Mouse (Mus musculus): ENCODE data around the gene Ttc23. TPM values are rescaled to one million over a fixed set of nuclear protein-coding genes. Genes with fewer than 3 reads are reported as not detected.

The Ttc23 gene
- polyA plus RNA-seq, 2 experiments from 2014 or later, result 0.64 to 1.8 TPM

GRCm38 (mm10) chr7:67645681-67646014, 1.6 kb upstream of the Ttc23 start:
- ATAC-seq, result no peak

- no peak for ATAC-seq
These were observed 1.1 kb upstream of the Ttc23 start for GRCm38 (mm10) chr7:67646131-67646530.

- ATAC-seq, result no peak
These were observed 1.2 kb downstream of the Ttc23 start for GRCm38 (mm10) chr7:67648376-67648775.

- ATAC-seq, result no peak
These were observed 5.0 kb downstream of the Ttc23 start for GRCm38 (mm10) chr7:67652211-67652610.

DNA sequence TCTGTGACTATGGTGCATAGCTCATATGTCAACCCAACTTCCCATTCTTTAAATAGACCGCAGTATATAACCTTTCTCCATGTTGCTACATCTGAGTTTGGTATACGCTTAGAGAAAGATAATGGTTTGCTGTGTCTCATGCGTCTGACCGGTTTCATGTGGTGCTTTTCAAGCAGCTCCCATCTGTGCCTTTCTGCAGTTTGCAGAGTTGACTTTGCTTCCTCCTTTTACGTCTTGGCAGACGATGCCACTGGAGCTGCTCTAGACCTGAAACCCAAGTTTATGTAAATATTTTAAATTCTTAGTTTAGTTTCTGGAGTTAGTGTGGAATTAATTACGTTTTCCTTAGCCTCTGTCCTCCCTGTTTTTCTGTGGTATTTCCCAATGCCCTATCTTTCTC, 7.5 kb downstream of the Ttc23 start:
- ATAC-seq, result no peak

- no peak for ATAC-seq
These were observed 8.0 kb downstream of the Ttc23 start for GRCm38 (mm10) chr7:67655186-67655585.

- ATAC-seq, result no peak
These were observed 10.9 kb downstream of the Ttc23 start for GRCm38 (mm10) chr7:67658110-67658509.

GRCm38 (mm10) chr7:67662424-67662823, 15.2 kb downstream of the Ttc23 start:
- no peak for ATAC-seq

DNA sequence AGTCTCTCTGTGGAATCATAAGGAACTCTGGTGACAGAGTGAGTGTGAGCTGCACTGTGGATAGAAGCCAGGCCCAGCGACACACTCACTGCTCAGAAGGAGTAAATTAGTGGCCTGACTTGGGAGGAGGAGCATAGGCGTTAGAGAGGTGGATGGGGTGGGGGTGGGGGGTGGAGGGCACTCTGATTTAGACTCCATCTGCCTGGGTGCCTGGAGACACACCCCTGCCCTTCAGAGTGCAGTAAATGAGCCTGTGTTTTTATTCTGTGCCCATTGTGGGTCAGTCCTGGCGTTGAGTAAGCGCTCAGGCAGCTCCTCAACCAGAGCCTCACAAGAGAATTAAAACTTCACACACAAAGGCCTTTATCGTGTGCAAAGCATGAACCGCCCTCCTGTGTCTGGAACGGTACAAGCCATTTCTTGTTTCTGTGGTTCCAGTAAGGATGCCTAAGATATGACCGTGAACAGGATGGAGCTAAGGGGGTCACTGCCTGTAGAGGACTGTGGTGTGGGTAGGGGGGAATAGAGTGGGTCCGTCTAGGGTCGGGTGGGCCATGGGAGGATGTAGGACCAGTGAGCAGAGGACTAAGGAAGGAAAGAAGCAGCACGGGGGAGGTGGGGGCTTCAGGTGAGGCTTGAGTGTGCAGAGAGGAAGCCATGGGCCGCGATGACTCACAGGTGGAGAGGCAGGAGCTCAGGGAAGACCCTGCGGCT, 16.9 kb downstream of the Ttc23 start:
- ATAC-seq, result no peak

DNA sequence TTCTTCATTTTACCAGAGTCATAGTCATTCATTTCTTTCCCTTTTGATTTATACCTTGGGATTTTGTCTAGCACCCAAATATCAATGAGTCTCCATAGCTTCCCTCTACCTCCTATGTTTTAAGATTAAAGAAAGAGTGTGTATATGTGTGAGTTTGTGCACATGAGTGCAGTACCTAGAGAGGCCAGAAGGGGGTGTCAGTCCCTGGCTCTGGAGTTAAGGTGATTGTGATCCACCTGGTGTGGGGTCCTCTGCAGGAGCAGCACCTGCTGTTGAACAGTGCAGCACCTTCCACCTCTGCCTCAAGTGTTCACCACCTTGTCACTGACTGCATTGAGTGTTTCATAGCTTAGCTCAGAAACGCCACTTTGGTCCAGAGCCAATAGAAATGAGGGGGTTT, 23.8 kb downstream of the Ttc23 start:
- no peak for ATAC-seq

- ATAC-seq, result peak; percentile 73
These were observed 25.4 kb downstream of the Ttc23 start for GRCm38 (mm10) chr7:67672650-67673049.

DNA sequence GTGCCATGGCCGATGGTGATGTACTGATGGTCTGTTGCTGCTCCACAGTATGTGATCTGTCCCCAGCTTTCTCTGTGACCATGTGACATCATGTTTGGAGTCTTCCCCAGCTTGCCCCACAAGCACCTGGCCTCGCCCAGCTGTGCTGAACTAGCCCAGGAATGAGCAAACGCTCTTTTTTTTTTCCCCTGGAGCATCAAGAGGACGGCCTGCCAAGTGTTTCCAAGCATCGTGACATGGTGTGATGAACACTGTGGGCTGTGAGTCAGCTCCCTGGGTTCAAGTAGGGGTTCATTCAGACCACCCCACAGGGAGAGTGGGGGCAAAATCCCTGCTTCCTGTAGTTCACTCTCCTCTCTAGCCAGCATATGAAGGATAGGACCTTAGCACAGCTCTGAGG, 26.4 kb downstream of the Ttc23 start:
- no peak for ATAC-seq

DNA sequence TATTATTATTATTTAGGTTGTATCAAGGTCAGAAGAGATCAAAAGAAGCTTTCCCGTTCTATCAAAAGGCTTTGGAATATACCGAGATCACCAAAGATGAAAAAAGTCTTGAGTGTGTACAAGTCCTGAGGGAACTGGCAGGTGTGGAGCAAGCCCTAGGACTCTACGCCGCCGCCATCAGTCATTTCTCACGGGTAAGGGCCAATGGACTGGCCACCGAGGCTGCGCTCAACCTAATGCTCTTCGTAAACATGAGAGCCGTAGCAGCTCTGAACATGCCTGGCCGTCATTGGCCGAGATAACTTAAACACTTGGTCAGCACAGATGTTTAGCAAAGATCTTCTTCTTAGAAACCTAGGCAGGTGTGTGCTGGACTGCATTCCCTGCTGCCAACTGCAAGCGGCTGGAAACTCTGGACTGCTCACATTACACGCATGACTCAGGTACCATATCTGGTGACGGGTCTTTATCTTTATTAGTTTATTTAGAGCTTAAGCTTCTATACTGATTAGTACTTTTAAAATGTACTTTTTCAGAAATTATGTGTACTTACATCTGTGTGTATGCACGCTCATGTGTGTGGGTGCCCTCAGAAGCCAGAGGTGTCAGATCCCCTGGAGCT, 31.8 kb downstream of the Ttc23 start:
- no peak for ATAC-seq

DNA sequence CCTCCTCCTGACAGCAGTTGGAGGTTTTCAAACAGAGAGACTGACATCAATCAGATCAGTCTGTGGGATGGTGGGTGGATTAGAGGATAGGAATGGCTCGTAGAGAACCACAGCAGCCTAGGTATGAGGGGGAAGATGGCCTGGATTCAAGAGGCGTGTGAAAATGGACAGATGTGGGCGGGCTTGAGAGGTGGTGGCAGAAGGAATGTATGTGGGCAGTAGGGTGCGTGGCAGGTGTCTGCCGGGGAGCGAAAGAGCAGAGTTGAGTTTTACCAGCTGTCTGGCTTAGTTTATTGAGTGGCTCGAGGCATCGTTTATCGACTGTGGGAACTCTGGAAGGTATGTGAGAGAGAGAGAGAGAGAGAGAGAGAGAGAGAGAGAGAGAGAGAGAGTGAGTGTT, 33.9 kb downstream of the Ttc23 start:
- no peak for ATAC-seq

DNA sequence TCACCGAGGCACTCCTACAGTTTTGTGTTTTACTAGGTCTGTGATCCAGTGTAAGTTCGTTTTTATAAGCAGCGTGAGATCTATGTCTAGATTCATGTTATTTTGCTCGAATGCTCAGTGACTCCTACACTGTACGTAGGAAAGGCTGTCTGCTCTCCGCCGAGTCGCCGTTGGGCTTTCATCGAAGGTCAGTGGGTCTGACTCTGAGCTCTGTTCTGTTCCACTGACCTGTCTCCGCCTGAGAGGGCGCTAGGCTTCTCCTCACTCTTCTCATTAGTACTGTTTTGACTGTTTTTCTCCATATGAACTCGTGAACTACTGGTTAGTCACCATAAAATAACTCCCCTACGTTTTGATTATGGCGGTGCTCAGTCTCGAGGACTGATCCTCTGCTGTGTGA, 35.8 kb downstream of the Ttc23 start:
- no peak for ATAC-seq

DNA sequence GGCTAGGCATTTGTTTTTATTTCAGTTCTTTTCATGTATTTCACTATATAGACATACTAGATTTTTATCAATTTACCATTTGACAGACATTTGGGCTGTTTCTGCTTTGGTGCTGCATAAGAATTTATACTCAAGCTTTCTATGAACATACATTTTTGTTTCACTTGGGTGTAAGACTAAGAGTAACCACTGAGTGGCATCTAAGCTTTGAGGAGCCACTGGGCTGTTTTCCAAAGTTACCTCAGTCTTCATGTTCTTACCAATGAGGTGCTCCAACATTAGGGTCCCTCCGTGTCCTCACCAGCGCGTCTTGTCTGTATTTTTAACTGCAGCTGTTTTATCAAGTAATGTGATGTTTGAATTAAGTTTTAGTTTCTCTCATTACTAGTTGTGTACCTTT, 39.3 kb downstream of the Ttc23 start:
- ATAC-seq, result no peak

DNA sequence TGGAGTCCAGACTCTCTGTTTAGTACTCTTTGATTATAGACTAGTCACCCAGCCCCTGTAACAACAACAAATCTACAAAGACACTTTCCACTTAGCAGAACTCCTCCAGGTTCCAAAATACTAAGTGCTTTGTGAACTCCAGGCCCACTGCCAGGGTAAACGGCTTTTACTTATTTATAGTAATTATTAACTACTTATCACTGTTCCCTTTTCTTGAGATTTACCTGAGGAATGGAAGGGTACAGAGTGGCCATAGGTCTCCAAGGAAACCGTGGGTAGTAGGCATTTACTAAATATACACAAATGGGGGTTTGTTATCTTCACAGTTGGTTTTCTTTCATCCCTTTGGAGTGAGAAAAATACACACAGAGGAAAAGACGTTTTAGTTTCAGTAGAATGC, 41.1 kb downstream of the Ttc23 start:
- ATAC-seq, result no peak

- ATAC-seq, result no peak
These were observed 42.6 kb downstream of the Ttc23 start for GRCm38 (mm10) chr7:67689793-67690192.

- ATAC-seq, result no peak
These were observed 43.8 kb downstream of the Ttc23 start for GRCm38 (mm10) chr7:67691036-67691435.

- ATAC-seq, result no peak
These were observed 44.9 kb downstream of the Ttc23 start for GRCm38 (mm10) chr7:67692141-67692540.

DNA sequence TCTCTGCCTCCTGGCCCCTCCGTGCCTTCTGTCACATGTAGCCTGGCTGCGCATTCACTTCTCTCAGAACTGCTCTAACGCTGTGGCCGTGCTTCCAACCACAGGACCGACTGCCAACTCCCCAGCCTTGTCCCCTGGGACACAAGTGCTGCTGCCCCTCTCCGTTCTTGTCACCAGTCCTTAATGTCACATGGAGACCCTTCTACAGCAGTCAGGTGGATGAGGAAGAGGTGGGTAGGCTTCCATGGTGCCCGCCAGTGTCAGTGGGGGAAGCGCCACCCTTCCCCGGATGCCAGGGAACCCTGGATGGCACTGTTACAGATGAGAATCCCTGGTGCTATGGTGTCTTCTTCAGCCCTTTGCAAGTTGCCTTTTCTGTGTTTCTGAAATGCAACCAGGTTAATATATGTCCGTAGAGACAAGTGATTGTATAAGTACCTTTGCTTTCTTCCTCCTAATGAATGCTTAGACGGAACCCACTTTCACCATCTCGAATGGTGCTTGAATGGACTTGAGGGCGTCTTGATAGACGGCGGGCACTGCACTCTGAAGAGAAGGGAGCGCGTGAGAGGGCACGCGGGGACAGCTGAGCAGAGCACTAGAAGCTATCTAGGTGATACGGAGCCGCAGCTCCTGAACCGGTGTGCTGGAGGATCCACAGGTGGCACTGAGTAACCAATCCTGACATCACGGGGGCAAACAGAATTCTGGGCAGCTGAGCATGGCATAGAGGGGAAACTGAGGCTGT, 45.8 kb downstream of the Ttc23 start:
- ATAC-seq, result no peak

- ATAC-seq, result no peak
These were observed 48.7 kb downstream of the Ttc23 start for GRCm38 (mm10) chr7:67695906-67696305.

DNA sequence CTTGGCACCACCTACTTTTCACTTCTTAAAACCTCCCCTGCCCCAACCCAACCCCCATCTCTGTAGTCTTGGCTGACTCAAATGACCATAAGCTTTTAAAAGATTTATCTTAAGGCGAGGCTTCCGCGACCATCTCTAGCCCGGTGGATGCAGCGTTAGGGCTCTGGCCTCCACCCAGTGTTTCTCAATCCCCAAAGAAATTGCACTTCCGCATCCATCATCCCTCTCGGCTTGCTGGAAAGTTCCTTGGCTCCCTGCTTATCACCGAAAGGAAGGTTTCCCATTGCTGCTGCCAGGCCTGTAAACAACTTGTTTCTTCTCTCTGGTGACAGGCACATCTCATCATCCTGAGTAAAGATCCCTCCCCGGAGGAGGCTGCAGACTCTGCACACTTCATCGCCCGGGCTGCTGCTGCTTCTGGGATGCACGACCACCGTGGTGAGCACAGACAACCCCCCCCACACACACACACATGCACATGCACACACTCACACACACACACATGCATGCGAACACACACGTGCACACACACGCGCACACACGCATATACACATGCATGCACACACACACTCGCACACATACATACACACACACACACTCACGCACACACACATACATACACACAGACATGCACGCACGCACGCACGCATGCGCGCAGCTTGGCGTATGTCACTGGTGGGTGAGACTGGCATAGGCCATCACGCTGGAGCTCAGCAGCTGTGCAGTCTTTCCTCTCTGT, 50.9 kb downstream of the Ttc23 start:
- ATAC-seq, result no peak

Data from activated CD4-positive, CD25-positive, alpha-beta regulatory T cell, adult 4 months (primary cell).